Mouse (Mus musculus) urinary bladder, postnatal 10 days (tissue): Measurements from ENCODE around the gene Ankrd66.

Experiments
- DNase-seq: peaks from one replicate; pipeline ENCODE4 v3.0.0; 2022; ENCODE audit warnings: low spot score

The Ankrd66 gene

GRCm38 (mm10) chr17:43543539-43543938 is at the start of gene Ankrd66:
Ankrd66 (minus strand) TSS chr17:43543639.
- no peak for DNase-seq

- DNase-seq = no peak
These were observed 49.2 kb upstream of the Ankrd66 start for GRCm38 (mm10) chr17:43592296-43593291.

GRCm38 (mm10) chr17:43590531-43590930 is 47.1 kb upstream of the Ankrd66 start:
- DNase-seq = no peak

GRCm38 (mm10) chr17:43589750-43590149 is 46.3 kb upstream of the Ankrd66 start:
- DNase-seq = no peak

GRCm38 (mm10) chr17:43587278-43587677 is 43.8 kb upstream of the Ankrd66 start:
- DNase-seq = no peak

- DNase-seq = no peak
These were observed 41.3 kb upstream of the Ankrd66 start for GRCm38 (mm10) chr17:43584771-43585170.

DNA sequence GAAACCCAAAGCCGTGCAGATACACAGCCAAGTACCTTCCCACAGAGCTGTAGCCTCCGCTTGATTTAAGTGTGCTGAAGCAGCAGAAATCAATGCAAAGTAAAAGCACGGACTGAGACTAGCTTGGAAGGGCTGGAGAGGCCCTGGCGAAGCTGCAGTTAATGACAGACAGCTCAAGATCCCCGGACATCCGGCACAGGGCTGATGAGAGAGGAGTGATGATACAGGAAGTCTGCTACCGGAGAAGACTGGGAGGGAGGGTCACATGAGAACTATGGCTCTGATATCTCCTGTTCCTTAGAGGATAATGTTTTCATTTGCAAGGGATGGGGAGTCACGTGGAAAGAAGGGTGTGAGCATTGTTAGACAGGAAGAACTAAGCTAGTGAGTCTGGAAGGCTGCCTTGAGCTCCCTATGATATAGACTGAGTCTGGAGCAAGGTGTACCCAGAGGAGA is 37.6 kb upstream of the Ankrd66 start:
- DNase-seq = no peak

DNA sequence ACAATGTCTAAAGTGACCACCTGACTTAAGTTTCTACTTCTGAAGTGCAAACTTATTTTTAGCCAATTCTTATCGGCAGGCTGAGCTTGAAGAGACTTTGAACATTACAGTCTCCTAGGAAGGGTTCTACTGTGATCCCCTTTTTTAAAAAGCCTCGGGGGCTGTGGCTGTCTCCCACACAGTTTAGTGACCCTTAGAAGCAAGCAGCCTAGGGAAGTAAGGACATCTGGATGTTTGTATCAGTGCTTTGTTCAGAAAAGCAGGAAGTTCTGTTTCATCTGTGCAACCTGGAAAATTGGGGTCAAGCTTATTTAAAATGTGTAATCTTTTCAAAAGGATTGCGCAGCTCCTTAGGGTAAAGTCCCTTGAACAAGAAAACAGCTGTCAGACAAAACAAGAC is 37.0 kb upstream of the Ankrd66 start:
- no peak for DNase-seq

GRCm38 (mm10) chr17:43573624-43574073 is 30.2 kb upstream of the Ankrd66 start:
- no peak for DNase-seq

DNA sequence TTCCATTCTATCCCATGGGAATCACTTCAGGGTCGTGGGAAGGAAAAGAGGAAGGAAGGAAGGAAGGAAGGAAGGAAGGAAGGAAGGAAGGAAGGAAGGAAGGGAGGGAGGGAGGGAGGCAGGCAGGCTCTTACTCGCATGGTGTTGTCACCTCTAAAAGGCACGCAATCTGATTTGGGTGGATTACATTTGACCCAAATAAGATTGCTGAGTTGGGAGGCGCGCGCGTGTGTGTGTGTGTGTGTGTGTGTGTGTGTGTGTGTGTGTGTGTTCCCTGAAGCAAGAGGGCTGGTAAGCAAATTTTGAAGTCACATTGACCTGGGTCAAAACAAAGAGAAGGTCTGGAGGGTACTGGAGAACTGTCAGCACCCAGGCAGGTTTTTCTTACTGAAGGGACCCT is 25.8 kb upstream of the Ankrd66 start:
- no peak for DNase-seq

- DNase-seq = no peak
These were observed 24.8 kb upstream of the Ankrd66 start, which contains the start of gene Pla2g7 for GRCm38 (mm10) chr17:43567992-43568888. Pla2g7 (plus strand) TSS chr17:43568098.

DNA sequence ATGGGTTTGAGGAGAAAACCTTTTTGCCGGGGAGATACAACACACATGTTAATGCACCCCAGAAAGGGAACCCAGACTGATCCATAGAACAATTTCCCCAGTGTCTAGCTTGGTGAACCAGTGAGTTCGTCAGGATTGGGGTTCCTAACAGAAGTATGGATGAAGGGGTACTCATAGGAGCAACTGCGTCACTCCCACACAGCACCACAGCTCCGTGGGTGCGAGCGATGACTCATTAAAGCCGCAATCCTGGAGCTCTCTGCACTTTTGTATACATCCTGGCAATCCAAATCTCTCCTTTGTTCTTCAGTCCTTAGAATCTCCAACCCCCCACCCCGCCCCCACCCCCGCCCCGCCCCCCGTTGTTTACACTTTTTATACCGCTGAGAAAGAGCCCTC is 24.2 kb upstream of the Ankrd66 start:
- DNase-seq = no peak

DNA sequence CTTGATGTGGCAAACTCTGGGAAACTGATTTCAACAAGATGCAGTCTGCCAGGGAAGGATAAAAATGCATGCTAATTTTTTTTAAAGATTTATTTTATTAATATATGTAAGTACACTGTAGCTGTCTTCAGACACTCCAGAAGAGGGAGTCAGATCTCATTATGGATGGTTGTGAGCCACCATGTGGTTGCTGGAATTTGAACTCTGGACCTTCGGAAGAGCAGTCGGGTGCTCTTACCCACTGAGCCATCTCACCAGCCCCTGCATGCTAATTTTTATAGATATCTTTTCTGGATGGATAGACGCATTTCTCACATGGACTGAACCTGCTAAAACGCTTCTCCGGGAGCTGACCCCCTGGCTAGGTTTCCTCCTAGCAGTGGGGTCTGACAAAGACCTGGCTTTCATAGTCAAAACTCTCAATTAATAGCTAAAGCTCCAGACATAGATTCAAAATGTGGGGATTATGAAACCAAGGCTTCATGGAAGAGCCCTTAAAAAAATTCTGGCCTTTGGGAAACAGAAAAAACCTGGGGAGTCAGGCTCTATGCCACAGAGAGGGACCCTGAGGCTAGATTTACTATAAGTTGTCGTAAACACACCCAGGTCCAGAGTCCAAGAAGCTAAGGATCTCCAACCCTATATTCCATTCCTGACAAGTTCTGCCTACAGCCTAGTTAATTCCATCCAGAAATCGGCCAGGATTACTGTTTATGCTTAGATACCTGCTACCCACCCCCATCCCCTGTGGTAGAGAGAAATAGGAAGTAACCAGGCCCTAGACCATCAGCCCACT is 20.0 kb upstream of the Ankrd66 start:
- no peak for DNase-seq

GRCm38 (mm10) chr17:43558678-43559077 is 15.2 kb upstream of the Ankrd66 start:
- no peak for DNase-seq

- DNase-seq = no peak
These were observed 14.2 kb upstream of the Ankrd66 start for GRCm38 (mm10) chr17:43557541-43558090.

GRCm38 (mm10) chr17:43557104-43557503 is 13.7 kb upstream of the Ankrd66 start:
- DNase-seq = no peak

DNA sequence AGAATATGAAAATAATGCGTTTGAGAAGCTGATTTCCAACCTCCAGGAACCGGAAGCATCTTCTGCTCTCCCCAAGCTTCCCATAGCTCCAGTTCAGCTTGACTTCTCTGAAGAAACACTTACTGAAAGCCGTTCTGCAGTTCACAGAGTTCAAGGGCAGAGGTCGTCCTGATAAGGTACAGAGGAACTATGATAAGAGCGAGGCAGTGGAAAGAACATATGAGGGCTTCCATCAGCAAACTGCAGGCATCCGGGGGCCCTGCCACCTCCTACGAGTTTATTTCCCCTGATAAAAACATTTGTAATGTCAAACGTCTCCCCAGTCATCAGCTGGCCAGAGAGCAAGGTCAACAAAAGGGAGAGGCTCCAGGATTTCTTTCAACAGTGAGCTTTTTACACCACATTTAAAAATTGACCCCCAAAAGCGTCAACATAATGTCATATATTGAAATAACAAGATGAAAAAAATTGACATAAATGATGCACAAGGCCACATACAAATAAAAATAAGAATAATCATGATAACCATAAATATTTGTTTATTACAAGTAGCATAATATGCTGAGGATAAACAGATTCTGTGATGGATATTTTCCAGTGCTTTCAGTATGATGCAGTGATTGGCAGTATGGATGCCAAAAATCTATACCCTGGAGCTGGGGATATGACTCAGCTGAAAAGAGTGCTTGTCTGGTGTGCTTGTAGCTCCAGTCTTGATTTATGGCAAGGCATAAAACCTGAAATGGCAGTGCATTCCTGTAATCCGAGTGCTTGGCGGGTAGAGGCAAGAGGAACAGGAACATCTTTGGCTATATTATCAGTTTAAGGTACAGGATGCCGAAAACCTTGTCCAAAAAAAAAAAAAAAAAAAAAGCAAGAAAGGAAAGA is 11.3 kb upstream of the Ankrd66 start:
- no peak for DNase-seq

DNA sequence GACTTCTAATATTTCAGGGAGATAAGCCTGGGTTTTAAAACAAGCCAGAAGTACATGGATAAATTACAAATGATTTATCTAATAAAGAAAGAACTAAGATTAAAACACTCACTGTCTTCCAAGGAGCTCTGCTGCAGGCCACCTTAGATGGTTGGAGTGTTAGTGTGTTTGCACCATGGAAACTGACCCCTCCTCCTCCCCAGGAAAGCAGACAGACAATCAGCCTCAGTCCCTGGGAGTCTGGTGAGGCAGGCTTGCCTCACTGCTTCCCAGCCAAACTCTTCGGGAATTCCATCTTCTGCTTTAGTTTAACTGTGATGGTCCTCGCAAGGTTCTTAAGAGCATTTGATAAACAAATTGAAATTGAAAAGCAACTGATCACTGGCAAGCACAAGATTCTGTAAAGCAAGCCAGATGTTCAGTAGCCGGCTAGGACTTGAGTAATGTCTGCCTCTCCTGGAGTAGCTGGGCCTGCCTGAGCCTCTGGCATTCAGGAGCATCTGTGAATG is 7.7 kb upstream of the Ankrd66 start:
- DNase-seq = no peak

DNA sequence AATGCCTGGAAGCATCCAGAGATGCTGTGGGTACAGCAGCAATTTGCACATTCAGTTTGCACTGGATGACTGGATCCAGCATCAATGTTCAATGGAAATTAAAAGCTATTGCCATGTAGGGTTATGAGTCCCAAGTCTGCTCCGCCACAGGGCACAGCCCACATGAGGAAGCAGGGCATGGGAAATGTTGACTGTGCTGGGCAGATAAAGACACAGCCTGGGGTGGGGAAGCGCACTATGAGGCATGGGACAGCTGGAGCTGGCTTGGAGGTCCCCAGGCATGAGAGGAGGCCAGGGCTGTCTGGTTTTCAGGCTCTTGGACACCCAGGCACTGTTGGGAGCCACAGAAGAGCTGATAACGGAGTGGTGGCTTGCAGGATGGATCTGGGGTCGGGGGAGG is 601 bp upstream of the Ankrd66 start:
- no peak for DNase-seq

DNA sequence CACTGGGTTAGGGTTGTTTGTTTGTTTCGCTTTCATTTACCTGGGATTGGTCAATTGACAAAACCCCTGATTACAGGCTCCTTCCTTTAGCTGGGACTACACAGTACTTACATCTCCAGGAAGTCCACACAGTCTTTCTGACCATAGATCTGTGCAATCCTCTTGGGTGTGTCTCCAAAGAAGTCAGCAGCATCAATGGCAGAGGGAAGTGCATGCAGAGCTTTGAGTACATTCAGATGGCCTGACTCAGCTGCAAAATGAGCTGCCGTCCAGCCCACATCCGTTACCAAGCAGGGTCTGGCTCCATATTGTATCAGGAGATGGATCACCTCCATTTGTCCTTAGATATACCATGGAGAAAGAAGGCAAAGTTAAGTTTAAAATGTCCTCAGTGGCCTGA is 4.7 kb downstream of the Ankrd66 start:
- DNase-seq = no peak
